Comparison of ENCODE assay signal across 9 mouse cellular contexts in genomic region chr9:37053041-37053440, GRCm38 (mm10).
A peak's percentile ranks its signal among the peaks of the same experiment; 100 is the strongest.
DNase-seq lines count a peak whose midpoint lies in the region; ATAC-seq and TF ChIP-seq lines count a peak whose summit lies in the region.
"Had no signal": no experiment of that assay in that cellular context is flagged by ENCODE, and none has a peak within 500 bp of the region (broad histone marks: within the 10 kb centered on the region; RNA-seq: fewer than 3 reads in every experiment).

No protein-coding gene starts in this region.

- H3K4me1 ChIP-seq in lung, embryonic 15.5 days = peaks cover 34% of the 10 kb centered on the region
- H3K4me1 ChIP-seq in lung, adult 2 months (ENCODE audit: control insufficient read depth, insufficient read depth, low read length) = peaks cover 11% of the 10 kb centered on the region
- peaks cover 14% of the 10 kb centered on the region for H3K4me1 ChIP-seq in intestine, embryonic 16.5 days (ENCODE audit: control insufficient read depth, insufficient read depth, low read length)
- peaks cover 64% of the 10 kb centered on the region for H3K4me1 ChIP-seq in neural tube, embryonic 15.5 days

- H3K36me3 ChIP-seq in lung, embryonic 15.5 days = no peaks in the 10 kb centered on the region
- no peaks in the 10 kb centered on the region for H3K36me3 ChIP-seq in intestine, embryonic 16.5 days (ENCODE audit: control insufficient read depth, insufficient read depth, low read length)
- no peaks in the 10 kb centered on the region for H3K36me3 ChIP-seq in neural tube, embryonic 15.5 days

- H3K27ac ChIP-seq in lung, embryonic 15.5 days = peak overlapping the region; percentile 72
- peak overlapping the region; percentile 75 for H3K27ac ChIP-seq in intestine, embryonic 16.5 days (ENCODE audit: low read length)
- peak overlapping the region; percentile 77; the same call in 1 of the 2 replicates for H3K27ac ChIP-seq in neural tube, embryonic 15.5 days (replicated peaks)

- DNase-seq in lung, adult 2 months = no peak
- peak; percentile 35 for DNase-seq in gastrocnemius, postnatal 14 days
- DNase-seq in layer of hippocampus, adult 8-10 months (ENCODE audit: low spot score in 2 of 2) = no peak
- no peak for DNase-seq in Muller cell, postnatal 12 days (ENCODE audit: inconsistent ontology term)
- DNase-seq in right cerebral cortex, postnatal 25 days = no peak
- DNase-seq: forebrain, postnatal 0 days had no signal

- 28% methylated on average over 6 of the region's 6 CpGs for WGBS in lung, embryonic 15.5 days
- WGBS in lung, adult 2 months = 35% methylated on average over 6 of the region's 6 CpGs
- 41% methylated on average over 6 of the region's 6 CpGs for WGBS in intestine, embryonic 16.5 days
- 43% methylated on average over 6 of the region's 6 CpGs for WGBS in neural tube, embryonic 15.5 days

- intact Hi-C loops in gastrocnemius, postnatal 14 days (cut with DNase I; ENCODE audit: low total_unique reads) = no loop called here

- H3K27me3 ChIP-seq in lung, embryonic 15.5 days = no peaks in the 10 kb centered on the region
- H3K27me3 ChIP-seq in intestine, embryonic 16.5 days (replicated peaks; ENCODE audit: control insufficient read depth, insufficient read depth, low read length) = no peaks in the 10 kb centered on the region
- H3K27me3 ChIP-seq in neural tube, embryonic 15.5 days (replicated peaks) = no peaks in the 10 kb centered on the region

- no peaks in the 10 kb centered on the region for H3K9me3 ChIP-seq in lung, embryonic 15.5 days
- no peaks in the 10 kb centered on the region for H3K9me3 ChIP-seq in intestine, embryonic 16.5 days (ENCODE audit: control insufficient read depth, low read length)
- H3K9me3 ChIP-seq in neural tube, embryonic 15.5 days (replicated peaks) = no peaks in the 10 kb centered on the region

- H3K4me3 ChIP-seq in lung, embryonic 15.5 days = no peak overlapping the region
- H3K4me3 ChIP-seq in lung, adult 2 months (replicated peaks; ENCODE audit: extremely low read depth, low read depth, low read length) = no peak overlapping the region
- no peak overlapping the region for H3K4me3 ChIP-seq in intestine, embryonic 16.5 days (ENCODE audit: low read length)
- H3K4me3 ChIP-seq in neural tube, embryonic 15.5 days (replicated peaks) = no peak overlapping the region

- H3K4me2 ChIP-seq in lung, embryonic 15.5 days = peak overlapping the region; percentile 35
- H3K4me2 ChIP-seq in intestine, embryonic 16.5 days (ENCODE audit: low read depth, low read length) = no peak overlapping the region
- no peak overlapping the region; the same call in 1 of the 2 replicates for H3K4me2 ChIP-seq in neural tube, embryonic 15.5 days

- H3K9ac ChIP-seq in lung, embryonic 15.5 days = no peak overlapping the region
- H3K9ac ChIP-seq in intestine, embryonic 16.5 days (ENCODE audit: low read depth, low read length) = no peak overlapping the region
- no peak overlapping the region for H3K9ac ChIP-seq in neural tube, embryonic 15.5 days (replicated peaks)
- H3K9ac ChIP-seq: forebrain, postnatal 0 days had no signal

- no peak for TF ChIP-seq CTCF in lung, adult 2 months (IDR thresholded peaks at IDR 0.05; ENCODE audit: insufficient read depth, low read length)

- TF ChIP-seq POLR2A in lung, adult 2 months (IDR thresholded peaks at IDR 0.05; ENCODE audit: borderline replicate concordance, extremely low read depth, low read depth, low read length) = no peak

- no peak for ATAC-seq in lung, embryonic 15.5 days (ENCODE audit: borderline replicate concordance, extremely low read depth, low FRiP score, low TSS enrichment)
- peak; percentile 32; the same call in 1 of the 2 replicates for ATAC-seq in intestine, embryonic 16.5 days
- no peak for ATAC-seq in neural tube, embryonic 15.5 days (ENCODE audit: low FRiP score)
